Mouse (Mus musculus) gastrocnemius, adult 18-20 months (tissue): ENCODE measurements around the gene Fyb. TPM values are rescaled to one million over a fixed set of nuclear protein-coding genes. Genes with fewer than 3 reads are reported as not detected.

Experiments
- DNase-seq: peaks from one replicate; pipeline ENCODE4 v3.0.0; 2021; ENCODE audit warnings: low spot score
- long read RNA-seq, 2 experiments: library from polyadenylated mRNA; stranded (forward); transcript quantifications; one replicate each; pipeline ENCODE4 v2.0.0; 2021
- total RNA-seq, 2 experiments: library from RNA; stranded (reverse); gene quantifications; 2 replicates each; pipeline ENCODE4 v1.2.3; 2021

Gene Fyb
- 1 to 10 TPM in 1 of 2 experiments, under 1 TPM in 1; 0.48 to 1.3 TPM for total RNA-seq
- long read RNA-seq, experiment 1 = 0 reads
- long read RNA-seq, experiment 2 = 0 reads

DNA sequence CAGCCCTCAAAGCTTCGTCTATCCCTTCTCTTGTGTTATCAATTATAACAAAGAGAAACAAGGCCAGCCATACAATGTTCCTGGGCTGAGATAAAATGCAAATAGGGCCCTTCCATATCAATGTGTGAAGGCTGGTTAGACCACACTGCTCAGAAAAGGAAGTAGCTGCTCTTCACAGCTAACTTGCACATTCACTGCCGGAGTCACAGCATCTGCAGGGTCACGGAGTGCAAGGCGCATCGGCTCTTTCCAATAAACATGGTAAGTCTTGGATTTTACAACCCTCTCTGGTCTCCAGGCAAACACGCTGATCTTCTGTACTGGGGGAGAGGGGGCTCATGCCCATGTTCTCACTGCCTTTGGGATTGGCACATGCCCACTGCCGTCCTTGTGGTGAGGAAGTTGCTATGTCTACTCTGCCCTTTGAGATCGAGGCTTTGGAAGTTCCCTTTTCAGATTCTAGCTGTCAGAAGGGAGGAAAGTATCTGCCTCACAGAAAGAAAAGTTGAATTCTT lies at the start of gene Fyb:
Gene Fyb (plus strand): TSS at position 201 of the 515 bp plus-strand sequence.
- no peak for DNase-seq

DNA sequence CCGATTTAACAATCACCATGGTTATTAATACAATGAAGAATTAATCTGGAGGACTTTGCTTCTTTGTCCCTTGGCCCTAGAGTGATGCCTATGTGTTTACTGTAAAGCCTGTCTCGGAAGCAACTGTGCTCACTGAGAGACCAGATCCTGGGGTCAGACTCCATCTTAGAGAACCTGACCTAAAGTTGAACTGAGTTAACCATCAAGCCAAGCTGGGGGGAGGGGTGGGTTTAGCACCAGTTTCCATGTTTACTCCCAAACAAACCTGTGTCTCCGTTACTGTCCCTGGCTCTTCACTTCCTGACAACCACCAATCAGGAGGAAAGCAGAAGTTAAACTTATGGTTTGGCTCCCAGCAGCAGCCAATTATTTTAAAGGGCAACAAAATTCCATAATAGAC lies 39.1 kb upstream of the Fyb start:
- DNase-seq = no peak

DNA sequence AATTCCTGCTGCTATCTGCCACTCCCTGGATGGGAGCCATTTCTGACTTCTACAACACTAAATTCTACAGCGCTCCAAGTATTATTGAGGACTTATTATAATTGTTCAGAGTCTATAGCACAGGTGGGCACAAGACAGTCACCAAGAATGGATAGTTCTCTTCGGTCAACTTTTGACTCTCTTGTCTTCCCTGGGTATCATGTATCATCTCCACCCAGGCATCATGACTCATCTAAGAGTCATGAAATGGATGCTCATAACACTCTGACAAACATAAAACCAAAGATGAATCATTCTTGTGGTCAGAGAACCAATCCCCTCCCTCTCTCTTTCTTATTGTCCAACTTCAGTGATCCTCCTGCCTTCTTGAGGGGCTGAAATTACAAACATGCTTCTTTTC lies 30.3 kb upstream of the Fyb start:
- DNase-seq = no peak

DNA sequence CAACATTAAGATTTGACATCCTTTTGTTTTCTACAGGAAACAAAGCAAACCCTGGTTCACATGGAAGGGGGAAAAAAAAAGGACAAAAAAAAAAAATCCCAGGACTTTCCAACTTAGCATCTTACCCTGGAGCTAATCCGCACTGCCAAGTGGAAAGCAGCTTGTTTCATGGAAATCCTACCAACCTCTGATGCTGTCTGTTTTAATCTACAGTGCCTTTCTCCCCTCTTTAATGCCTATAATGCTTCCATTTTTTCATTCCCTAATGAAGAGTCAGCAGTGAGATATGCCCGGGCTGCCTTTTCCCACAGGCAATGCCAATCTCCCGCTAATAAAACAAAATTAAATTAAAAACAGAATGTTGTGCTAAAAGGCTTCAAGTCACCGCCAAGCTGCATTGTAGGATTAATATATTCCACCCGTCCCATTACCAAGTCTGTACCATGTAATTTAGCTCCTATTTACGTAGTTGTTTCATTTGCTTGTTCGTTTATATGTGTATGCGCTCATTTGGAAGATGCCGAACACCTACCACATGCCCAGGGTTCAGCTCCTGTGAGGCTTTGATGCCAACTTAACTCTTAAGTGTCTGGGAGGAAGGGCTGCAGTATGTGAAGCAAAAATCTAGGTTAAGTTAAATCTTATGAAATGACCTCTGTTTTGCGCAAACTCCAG lies 24.1 kb upstream of the Fyb start:
- no peak for DNase-seq

DNA sequence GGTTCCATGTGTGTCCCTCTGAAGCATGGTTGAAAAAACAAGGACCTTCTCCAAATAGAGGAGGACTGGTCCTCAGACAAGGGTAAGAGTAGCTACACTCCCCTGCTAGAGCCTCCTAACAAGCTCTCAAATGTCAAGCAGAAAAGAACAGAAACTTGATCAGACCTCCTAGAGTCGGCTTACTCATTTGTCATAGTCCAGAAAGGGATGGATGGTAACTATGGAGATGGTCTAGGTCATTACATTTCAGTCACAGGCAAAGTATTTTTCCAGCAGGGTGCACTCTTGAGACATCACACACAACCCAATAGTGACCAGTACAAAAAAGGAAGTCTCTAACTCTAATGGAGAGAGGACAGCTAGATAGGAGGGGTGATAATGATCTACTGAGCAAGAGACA lies 21.9 kb upstream of the Fyb start:
- DNase-seq = peak; percentile 36

DNA sequence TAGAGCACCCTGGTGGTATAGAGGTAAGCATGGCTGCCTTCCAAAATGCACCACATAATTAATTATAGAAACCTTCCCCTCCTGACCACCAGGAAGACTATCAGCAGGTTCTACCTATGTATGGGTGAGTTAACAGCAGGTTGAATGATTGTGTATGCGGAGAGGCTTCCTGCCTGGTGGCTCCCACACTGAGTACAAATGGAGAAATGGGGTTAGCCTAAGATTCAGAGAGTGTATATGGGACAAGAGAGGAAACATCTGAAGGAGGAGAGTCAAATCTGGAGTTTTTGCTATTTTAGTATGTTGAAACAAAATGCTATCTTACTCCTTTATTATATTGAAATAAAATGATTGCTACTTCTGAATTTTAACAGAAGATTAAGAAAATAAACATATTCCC lies 5.1 kb upstream of the Fyb start:
- no peak for DNase-seq

DNA sequence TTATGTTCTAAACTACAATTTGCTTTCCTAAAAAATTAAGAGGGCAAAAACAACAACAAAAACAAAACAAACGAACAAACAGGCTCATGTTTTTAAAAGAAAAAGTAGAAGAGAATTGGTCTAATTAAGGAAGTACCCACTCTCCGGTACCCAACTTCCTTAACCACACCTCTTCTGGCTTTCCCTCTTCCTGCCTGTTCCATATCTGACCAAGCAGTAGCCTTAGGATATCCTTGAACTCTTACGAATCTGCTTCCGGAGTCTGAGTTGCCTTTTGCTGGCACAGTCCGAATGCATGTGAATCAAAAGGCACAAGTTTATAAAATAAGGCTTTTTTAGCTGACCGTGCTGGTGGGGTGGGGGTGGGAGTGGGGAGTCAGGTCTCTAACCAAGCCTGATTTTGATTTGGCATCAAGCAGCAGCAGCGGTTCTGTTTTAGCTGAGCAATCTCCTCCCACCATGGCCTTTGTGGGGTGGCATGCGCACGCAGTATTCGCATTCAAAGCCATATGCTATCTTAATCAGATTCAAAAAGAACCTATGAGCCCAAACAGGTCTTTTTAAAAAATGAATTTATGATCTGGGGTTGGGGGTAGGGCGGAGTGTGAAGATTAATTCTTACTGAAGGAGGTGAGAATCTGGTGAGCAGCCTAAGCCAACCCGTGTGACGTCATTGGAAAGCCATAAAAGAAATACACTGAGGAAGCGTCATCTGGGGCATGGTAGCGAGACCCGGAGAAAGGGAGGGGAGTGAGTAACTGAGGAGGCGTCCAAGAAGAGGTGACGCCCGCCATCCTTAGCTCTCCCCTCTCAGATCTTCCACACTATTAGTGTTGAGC lies 3.0 kb upstream of the Fyb start:
- no peak for DNase-seq

DNA sequence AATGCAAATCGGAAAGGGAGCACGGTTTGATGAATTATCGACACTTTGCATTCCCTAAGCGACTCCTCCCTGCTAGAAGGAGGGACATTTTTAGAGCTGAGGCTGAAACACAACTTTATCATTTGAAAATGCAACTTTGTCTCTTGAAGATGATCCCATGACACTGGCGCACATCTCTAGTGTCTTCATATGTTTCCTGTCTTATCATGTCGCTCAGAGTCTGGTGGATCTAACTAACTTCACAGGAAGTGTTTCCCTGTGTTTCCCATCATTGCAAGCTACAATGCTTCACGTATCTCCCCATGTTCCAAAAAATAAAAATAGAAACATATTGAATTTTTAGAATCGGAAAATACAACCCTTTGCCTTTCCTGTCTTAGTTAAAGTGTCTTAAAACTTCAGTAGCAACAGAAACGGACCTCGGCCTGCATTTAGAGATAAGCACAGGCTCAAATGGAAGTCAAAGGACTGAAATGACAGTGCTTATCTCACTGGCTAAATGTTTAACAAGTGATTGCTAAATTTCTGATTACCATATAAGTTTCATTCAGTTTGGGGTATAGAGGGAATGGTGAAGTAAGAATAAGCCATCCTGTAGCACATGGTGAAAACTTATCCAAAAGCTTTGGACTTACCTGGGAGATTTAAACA lies 2.0 kb upstream of the Fyb start:
- no peak for DNase-seq

DNA sequence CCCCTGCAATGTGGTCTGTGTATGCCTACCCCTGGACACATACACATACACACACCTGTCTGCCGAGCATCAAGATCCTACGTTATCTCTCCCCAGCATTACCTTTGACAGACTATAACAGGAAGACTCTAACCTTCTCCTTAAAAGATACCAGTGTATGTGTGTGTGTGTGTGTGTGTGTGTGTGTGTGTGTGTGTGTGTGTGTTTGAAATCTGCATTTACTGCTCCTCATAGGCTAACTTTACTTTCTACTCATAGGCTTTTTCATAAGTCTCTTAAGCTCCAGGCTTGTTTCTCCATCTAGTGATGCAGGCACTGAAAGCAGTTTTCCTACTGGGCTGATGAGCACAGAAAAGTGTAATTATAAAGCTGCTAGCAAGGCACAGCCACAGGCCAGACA lies 2.1 kb downstream of the Fyb start:
- DNase-seq = no peak

DNA sequence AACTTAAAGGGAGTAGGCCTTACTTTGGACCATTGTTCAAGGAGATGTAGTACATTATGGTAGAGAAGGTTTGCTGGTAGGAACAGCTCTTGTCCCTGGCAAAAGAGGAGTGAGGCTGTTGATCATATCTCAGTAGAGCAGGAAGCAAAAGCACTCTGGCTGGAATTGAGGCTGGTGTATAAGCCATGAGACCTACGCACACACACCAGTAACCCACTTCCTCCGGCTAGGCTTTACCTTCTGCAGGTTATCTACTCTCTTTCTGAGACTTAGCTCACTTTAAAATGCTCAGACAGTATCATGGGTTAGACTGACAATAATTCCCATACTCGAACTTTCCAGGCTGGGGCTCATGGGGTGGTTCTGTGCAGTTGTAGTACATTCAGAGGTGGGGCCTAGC lies 2.7 kb downstream of the Fyb start:
- DNase-seq = no peak

DNA sequence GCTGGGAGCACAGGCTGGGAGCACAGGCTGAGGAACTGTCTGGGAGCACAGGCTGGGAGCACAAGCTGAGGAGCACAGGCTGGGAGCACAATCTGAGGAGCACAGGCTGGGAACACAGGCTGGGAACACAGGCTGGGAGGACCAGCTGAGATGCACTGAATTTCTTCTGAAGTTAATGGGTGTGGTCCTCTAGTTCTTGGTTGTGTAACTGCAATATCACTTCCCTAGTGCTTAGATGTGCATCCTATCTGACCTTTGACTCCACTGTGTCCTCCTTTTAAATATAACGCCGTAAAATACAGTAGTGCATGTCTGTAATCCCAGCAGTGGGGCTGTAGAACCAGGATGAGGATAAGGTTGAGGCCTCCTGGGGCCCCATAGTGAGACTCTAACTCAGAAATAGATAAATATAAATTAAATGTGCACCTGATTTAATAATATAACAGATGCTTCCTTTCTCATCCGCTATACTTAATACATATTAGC lies 11.2 kb downstream of the Fyb start:
- DNase-seq = no peak

DNA sequence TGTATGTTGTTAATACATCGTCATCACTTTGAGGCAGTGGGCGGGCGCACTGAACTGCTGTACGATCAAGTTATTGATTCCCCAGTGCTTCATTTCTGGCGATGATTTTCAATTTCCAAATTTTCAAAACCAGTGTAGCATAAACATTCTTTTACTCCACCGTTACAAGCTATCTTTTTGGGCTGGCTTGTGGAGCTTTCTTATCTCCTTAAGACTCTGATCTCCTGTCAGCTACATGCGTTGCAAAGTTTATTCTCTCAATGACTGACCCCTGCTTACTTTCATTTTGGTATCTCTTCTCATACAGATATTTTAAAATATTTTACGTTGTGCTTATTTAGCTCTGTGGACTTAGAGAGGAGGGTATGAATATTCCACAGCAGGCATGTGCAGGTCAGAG lies 11.9 kb downstream of the Fyb start:
- DNase-seq = no peak

DNA sequence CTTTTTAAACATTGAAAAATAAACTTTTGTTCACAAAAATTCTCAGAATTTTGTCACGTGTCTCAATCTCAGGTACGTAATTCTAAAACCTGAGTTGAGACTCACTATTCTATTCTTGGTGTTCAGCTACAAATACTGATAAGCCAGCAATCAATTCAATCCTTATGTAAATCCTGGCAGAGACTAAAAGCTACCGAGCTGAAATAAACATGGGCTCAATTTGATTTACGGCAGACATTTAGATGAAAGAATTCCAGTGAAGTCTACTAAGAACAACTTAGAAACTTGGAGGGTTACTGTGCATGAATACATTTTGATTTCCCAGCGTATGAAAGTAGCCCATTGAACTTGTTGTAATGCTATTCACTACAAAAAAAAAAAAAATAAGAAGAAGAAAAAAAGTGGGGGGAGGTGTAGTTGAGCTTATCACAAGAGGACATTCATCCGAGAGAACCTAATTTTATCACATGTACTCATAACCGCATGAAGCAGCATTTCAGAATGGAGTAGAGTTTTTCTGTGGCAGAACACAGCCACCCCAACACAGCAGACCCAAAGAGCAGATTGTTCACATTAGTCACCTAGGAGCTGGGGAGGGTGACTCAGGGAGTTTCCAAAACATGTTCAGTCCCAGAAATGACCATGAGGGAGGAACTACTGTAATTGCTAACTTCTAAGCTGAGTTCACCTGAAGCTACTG lies 17.1 kb downstream of the Fyb start:
- no peak for DNase-seq

DNA sequence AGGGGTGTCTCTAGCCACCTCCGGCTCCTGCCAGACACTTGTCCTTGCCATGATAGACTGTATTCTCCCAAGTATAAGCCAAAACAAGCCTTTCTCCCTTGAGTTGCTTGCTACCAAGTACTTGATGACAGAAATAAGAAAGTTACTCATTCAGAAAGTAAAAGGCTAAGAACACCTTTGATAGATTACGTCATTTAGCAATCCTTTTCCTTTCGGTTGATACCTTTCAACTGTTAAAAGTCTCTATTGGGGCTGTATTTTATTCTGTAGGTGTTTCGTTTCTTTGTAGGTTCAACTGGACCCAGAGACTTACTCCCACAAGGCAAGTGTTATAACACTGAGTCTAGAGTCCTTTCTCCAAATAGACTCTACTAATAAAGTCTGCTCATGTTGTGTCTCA lies 26.3 kb downstream of the Fyb start:
- DNase-seq = no peak

DNA sequence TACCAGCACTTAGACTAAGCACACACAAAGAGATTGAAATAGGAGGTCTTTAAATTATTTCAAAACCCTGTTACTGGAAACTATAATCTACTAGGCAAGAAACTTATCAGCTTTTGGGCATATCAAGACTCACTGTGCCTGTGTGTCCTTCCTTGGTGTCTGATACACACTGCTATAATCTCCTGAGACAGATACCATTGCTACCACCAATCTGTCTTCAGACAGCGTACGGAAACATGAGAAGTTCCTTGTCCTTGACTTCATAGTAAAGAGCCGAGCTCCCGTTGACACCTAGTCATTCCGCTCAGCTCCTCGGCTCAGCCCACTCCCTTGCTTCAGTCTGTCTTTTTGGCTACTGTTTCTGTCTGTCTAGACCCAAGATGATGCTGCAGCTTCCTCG lies 29.2 kb downstream of the Fyb start:
- no peak for DNase-seq

DNA sequence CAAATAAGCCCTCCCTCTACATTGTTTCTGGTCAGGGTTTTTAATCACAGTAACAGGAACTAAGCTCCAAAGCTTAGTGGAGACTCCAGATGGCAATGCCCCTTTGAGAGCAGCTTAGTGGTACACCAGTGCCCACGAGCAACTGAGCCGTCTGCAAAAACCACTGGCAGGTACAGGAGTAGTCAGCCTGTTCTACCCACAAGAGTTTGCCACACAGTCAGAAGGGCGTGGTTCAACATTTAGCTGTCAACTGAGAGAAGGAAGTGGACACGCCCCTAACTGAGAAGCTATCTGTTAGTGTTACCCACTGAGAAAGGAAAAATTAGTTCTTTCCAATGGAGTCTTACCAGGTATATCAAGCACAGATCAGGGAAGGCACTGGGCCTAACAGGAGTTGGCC lies 32.1 kb downstream of the Fyb start:
- DNase-seq = no peak

DNA sequence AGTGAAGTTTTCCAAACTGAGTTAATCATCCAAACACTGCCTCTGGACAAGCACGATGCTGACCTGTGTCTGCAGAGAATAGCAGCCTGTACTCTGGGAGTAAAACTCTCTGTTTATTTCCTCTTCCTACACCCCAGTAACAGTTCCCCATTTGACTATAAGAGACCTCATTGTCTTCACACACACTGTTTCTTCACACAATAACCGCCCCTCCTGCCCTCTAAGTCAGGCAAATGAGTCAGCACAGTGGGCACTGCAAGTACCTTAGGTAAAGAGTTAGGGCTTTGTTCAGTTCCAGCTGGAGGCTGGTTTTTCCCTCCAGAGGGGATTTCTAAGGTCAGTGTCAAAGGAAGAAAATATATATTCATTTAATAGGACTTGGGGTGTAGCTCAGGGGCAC lies 32.9 kb downstream of the Fyb start:
- DNase-seq = no peak

DNA sequence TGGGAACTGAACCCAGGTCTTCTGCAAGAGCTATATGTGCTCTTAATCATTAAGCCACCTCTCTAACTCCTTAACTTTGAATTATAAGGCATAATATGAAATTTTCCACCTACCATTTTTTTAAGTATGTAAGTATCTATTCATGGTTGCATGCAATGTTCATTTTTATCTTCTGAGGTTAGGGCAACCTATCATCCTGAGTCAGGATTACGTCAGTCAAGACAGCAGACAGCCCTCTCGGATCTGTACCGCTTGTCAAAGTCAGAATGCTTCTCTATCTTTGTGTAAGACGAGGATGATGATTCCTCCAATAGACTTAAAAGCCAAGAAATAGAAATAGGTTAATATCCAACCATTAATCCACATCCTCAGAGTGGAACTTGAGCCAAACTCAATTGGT lies 33.6 kb downstream of the Fyb start:
- DNase-seq = no peak

DNA sequence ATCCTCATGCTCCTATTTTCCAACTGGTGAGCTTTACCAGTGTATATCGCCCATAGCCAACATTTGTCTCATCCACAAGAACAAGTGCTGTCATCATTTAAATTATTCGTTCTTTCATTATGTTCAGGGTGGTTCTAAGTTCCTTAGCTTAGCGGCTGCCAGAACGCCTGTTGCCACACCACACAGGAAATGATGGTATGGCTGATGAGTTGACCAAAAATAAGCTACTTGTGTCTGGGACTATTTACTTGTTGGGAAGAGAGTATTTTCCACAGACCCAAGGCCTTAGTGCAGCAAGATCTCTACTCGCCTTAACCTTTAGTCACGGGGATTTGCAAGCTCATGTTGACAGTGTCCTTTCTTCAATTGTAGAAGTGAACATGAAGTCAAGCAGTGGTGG lies 34.3 kb downstream of the Fyb start:
- DNase-seq = no peak

DNA sequence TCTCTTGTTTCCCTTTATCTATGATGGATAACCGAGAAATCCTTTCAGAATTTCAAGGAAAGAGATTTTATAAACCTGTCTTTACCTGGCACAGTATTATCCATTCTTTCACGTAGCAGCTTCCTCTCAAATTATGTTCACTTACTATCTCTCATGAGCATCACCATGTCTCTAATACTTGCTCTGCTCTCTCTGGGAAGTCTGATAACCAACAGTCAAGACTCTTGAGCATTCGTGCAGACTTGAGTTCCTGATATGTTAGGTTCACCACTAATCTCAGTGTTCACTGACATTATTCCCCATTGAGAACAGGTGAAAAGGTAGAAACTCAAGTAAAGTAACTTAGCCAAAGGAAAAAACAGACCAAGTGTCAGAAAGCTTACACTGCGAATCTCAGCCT lies 34.9 kb downstream of the Fyb start:
- DNase-seq = no peak

DNA sequence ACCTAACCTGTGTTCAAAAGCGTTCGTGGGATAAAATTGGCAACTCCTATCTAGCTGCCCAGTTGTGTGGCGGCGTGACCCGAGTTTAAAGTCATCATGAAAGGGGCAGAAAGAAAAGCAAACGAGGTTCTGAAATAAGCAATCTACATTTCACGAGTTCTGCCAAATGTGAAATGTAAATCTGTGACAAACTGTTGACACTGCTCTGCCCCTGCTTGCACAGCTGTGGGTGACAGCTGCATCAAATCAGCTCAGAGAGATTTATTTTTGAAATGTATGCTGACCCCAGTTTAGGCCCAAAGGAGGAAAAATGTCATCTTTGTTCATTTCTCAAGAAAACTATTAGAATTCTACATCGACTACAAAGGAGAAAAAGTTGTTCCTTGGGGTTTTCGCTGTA lies 36.5 kb downstream of the Fyb start:
- DNase-seq = no peak

DNA sequence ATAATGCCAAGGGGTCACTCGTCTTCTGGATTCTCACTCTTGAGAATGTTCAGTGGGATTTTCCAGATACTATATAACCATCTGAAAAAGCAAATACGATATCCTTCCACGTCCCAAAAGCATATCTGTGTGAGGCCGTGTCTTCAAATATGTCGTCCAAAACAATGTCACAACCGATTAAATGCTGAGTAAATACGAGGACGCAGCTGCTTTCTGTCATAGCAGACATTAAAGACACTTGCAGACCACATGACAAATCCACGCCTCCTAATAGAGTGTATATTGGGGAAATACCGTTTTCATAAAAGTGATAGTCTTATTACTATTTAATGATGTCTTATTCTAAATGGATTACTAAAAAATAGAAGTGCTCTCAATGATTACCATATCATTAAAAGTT lies 38.0 kb downstream of the Fyb start:
- no peak for DNase-seq
